16 mouse cellular contexts compared by ENCODE assay signal in genomic region chr11:117004277-117004676, GRCm38 (mm10).
DNase-seq lines count a peak whose midpoint lies in the region; ATAC-seq and TF ChIP-seq lines count a peak whose summit lies in the region.
"Had no signal": no experiment of that assay in that cellular context is flagged by ENCODE, and none has a peak within 500 bp of the region (broad histone marks: within the 10 kb centered on the region; RNA-seq: fewer than 3 reads in every experiment).

No protein-coding gene starts in this region.

- H3K36me3 ChIP-seq in lung, embryonic 15.5 days = no peaks in the 10 kb centered on the region
- H3K36me3 ChIP-seq in forebrain, embryonic 13.5 days (ENCODE audit: poor library complexity, severe bottlenecking) = no peaks in the 10 kb centered on the region
- H3K36me3 ChIP-seq in midbrain, embryonic 15.5 days (replicated peaks) = no peaks in the 10 kb centered on the region
- H3K36me3 ChIP-seq: G1E; limb, embryonic 13.5 days had no signal

- H3K4me3 ChIP-seq in lung, embryonic 15.5 days = no peak overlapping the region
- H3K4me3 ChIP-seq in lung, adult 2 months (replicated peaks; ENCODE audit: extremely low read depth, low read depth, low read length) = no peak overlapping the region
- H3K4me3 ChIP-seq in forebrain, embryonic 13.5 days = no peak overlapping the region
- H3K4me3 ChIP-seq in midbrain, embryonic 15.5 days = no peak overlapping the region
- H3K4me3 ChIP-seq: erythroblast, embryonic 14.5 days; limb, embryonic 13.5 days; megakaryocyte, embryonic 14.5 days had no signal

- no peak overlapping the region for H3K9ac ChIP-seq in lung, embryonic 15.5 days
- H3K9ac ChIP-seq in forebrain, embryonic 13.5 days = no peak overlapping the region
- no peak overlapping the region for H3K9ac ChIP-seq in midbrain, embryonic 15.5 days
- H3K9ac ChIP-seq: limb, embryonic 13.5 days had no signal

- H3K27me3 ChIP-seq in lung, embryonic 15.5 days = peaks cover 13% of the 10 kb centered on the region; the same call in 1 of the 2 replicates
- peaks cover 19% of the 10 kb centered on the region; the same call in 1 of the 2 replicates for H3K27me3 ChIP-seq in forebrain, embryonic 13.5 days
- no peaks in the 10 kb centered on the region for H3K27me3 ChIP-seq in midbrain, embryonic 15.5 days (replicated peaks)

- WGBS in lung, embryonic 15.5 days = 18% methylated on average over 9 of the region's 9 CpGs
- WGBS in lung, adult 2 months = 23% methylated on average over 9 of the region's 9 CpGs
- 8% methylated on average over 9 of the region's 9 CpGs for WGBS in forebrain, embryonic 13.5 days
- WGBS in midbrain, embryonic 15.5 days = 13% methylated on average over 9 of the region's 9 CpGs

- no peak for DNase-seq in lung, adult 2 months
- DNase-seq in embryo, embryonic 10.5 days (ENCODE audit: low spot score) = peak; percentile 50
- DNase-seq in right cerebral cortex, postnatal 14 days = no peak
- DNase-seq in adrenal gland, postnatal 14 days = no peak
- no peak for DNase-seq in gastrocnemius, adult 8-10 months (ENCODE audit: low spot score in 2 of 2)
- DNase-seq: adrenal gland, adult 2 months; cerebellum, adult 8-10 months; heart, postnatal 14 days; thymus, postnatal 36 days had no signal

- H3K9me3 ChIP-seq in lung, embryonic 15.5 days = no peaks in the 10 kb centered on the region
- no peaks in the 10 kb centered on the region for H3K9me3 ChIP-seq in forebrain, embryonic 13.5 days (replicated peaks)
- no peaks in the 10 kb centered on the region for H3K9me3 ChIP-seq in midbrain, embryonic 15.5 days
- H3K9me3 ChIP-seq: G1E; limb, embryonic 13.5 days; megakaryocyte, embryonic 14.5 days had no signal

- peak overlapping the region; percentile 3; the same call in 1 of the 2 replicates for H3K4me2 ChIP-seq in lung, embryonic 15.5 days
- 0 out of 2 replicates have a peak overlapping the region, but pooled peaks have one; percentile 10 for H3K4me2 ChIP-seq in forebrain, embryonic 13.5 days
- no peak overlapping the region; the same call in 1 of the 2 replicates for H3K4me2 ChIP-seq in midbrain, embryonic 15.5 days
- H3K4me2 ChIP-seq: limb, embryonic 13.5 days had no signal

- ATAC-seq in lung, embryonic 15.5 days (ENCODE audit: borderline replicate concordance, extremely low read depth, low FRiP score, low TSS enrichment) = no peak
- ATAC-seq in forebrain, embryonic 13.5 days = 0 out of 2 replicates have a peak, but pooled peaks have one; percentile 38
- ATAC-seq in midbrain, embryonic 15.5 days (replicated peaks) = 0 out of 2 replicates have a peak, but pooled peaks have one; percentile 37

- no peak for TF ChIP-seq POLR2A in lung, adult 2 months (IDR thresholded peaks at IDR 0.05; ENCODE audit: borderline replicate concordance, extremely low read depth, low read depth, low read length)

- no peak for TF ChIP-seq CTCF in lung, adult 2 months (IDR thresholded peaks at IDR 0.05; ENCODE audit: insufficient read depth, low read length)

- no peak overlapping the region for H3K27ac ChIP-seq in lung, embryonic 15.5 days
- no peak overlapping the region for H3K27ac ChIP-seq in forebrain, embryonic 13.5 days
- H3K27ac ChIP-seq in midbrain, embryonic 15.5 days = peak overlapping the region; percentile 32; the same call in 1 of the 2 replicates
- H3K27ac ChIP-seq: limb, embryonic 13.5 days had no signal

- 0 out of 2 replicates have a peak, but pooled peaks cover 12% of the 10 kb centered on the region for H3K4me1 ChIP-seq in lung, embryonic 15.5 days
- H3K4me1 ChIP-seq in lung, adult 2 months (ENCODE audit: control insufficient read depth, insufficient read depth, low read length) = no peaks in the 10 kb centered on the region
- peaks cover 16% of the 10 kb centered on the region for H3K4me1 ChIP-seq in forebrain, embryonic 13.5 days
- peaks cover 35% of the 10 kb centered on the region for H3K4me1 ChIP-seq in midbrain, embryonic 15.5 days
- H3K4me1 ChIP-seq: megakaryocyte, embryonic 14.5 days had no signal
